Mouse (Mus musculus) layer of hippocampus, adult 18-20 months (tissue): ENCODE results near the gene Prdm11. TPM values are rescaled to one million over a fixed set of nuclear protein-coding genes. Genes with fewer than 3 reads are reported as not detected.
A peak's percentile ranks its signal among the peaks of the same experiment; 100 is the strongest.

Experiments
- DNase-seq, 2 experiments: peaks; one replicate each; pipeline ENCODE4 v3.0.0; 2022; ENCODE audit warnings: low spot score in 2 of 2
- total RNA-seq, 2 experiments: library from RNA; stranded (reverse); gene quantifications; 2 replicates each; pipeline ENCODE4 v1.2.3; 2021

Prdm11 gene
- total RNA-seq, 2 experiments from 2014 or later, result 22.2 to 26.0 TPM

GRCm38 (mm10) chr2:92971069-92971468 lies 74.9 kb downstream of the Prdm11 start:
- DNase-seq, result no peak

DNA sequence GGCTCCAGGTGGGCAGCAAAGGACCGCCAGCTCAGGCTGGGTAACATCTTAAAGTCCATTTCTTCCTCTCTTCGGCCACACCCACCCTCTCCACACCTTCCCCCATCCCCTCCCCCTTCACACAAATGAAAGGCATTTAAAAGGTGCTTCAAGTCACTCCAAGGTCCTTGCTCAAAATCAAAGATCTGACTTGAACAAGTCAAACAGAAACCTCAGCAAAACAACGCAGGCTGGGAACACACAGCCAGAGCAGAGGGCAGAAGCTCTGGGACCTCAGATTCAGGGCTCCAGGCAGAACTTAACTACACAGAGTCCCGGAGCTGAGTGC lies 78.2 kb downstream of the Prdm11 start:
- no peak for DNase-seq

DNA sequence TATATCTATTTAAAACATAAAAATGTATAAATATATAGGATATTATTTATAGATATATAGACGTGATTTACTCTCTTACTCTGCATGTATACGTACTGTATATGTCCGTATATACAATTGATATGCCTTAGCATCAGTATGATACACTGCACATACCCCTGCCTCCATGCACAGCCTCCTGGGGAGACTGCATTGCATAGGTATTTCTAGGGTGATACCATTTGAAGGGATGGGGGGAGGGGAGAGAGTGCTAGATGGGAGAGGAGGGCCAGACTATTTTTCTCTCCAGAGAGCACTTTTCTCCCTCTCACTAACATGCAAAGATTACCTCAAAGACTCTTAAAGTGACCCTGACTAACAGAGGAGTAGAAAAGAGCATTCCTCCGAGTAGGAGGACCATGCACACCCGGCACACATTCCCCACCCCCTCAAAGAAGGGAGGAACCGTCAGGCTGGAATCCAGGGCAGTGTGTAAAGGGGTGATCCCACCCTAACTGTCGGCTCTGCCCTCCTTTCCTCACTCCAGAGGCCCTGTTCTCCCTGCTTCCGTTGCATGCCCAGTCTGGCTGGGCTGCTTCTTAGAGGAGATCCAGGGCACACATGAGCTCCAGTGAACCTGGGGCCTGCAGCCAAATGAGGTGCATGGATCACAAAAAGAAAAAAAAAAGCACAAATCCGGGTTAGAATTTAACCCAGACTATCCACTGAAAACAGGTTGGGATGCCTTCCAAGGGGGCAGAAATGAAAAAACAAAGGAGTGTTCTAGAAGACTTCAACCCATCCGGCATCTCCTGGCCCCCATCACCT lies 78.7 kb downstream of the Prdm11 start:
- no peak for DNase-seq

DNA sequence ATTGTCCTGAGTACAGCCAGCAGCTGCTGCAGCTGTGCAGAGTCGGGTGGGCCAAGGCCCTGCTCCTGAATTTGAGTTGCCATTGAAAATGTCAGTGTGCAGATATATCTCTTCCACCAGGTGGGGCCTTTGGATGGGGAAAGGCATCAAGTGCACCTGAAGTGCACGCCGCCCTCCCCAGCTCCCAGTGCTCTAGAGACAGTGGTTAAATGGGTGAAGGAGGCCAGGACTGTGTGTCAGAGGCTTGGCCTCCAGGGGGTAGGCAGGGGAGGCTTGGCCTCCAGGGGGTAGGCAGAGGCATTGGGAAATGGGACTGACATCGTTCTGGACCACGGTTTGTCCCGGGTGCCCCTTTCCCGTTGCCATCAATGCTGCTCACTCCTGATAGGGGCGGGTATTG lies 79.7 kb downstream of the Prdm11 start:
- DNase-seq, result no peak

GRCm38 (mm10) chr2:92964345-92964744 lies 81.6 kb downstream of the Prdm11 start:
- DNase-seq, result no peak

- DNase-seq, result peak; percentile 25 to 53
These were observed 87.3 kb downstream of the Prdm11 start for GRCm38 (mm10) chr2:92958640-92959039.

GRCm38 (mm10) chr2:92956943-92957342 lies 89.0 kb downstream of the Prdm11 start:
- no peak for DNase-seq

- DNase-seq, result peak; percentile 69 to 86
These were observed 91.4 kb downstream of the Prdm11 start for GRCm38 (mm10) chr2:92954404-92955114.

DNA sequence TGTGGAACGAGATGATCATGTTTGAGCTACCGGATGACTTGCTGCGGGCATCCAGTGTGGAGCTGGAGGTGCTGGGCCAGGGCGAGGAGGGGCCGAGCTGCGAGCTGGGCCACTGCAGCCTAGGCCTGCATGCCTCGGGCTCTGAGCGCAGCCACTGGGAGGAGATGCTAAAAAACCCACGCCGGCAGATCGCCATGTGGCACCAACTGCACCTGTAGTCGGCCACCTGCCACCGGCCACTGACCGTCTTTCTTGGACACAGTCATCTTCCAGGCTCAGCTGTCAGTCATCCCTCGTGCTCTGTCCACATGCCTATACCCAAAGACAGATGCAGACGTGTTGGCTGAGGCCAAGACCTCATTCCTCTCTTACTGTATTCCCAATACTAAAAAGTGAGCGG lies 92.5 kb downstream of the Prdm11 start:
- no peak for DNase-seq

- no peak for DNase-seq
These were observed 96.4 kb downstream of the Prdm11 start for GRCm38 (mm10) chr2:92949518-92949917.

- no peak for DNase-seq
These were observed 97.2 kb downstream of the Prdm11 start for GRCm38 (mm10) chr2:92948699-92949300.

- no peak for DNase-seq
These were observed 97.8 kb downstream of the Prdm11 start for GRCm38 (mm10) chr2:92947981-92948698.

DNA sequence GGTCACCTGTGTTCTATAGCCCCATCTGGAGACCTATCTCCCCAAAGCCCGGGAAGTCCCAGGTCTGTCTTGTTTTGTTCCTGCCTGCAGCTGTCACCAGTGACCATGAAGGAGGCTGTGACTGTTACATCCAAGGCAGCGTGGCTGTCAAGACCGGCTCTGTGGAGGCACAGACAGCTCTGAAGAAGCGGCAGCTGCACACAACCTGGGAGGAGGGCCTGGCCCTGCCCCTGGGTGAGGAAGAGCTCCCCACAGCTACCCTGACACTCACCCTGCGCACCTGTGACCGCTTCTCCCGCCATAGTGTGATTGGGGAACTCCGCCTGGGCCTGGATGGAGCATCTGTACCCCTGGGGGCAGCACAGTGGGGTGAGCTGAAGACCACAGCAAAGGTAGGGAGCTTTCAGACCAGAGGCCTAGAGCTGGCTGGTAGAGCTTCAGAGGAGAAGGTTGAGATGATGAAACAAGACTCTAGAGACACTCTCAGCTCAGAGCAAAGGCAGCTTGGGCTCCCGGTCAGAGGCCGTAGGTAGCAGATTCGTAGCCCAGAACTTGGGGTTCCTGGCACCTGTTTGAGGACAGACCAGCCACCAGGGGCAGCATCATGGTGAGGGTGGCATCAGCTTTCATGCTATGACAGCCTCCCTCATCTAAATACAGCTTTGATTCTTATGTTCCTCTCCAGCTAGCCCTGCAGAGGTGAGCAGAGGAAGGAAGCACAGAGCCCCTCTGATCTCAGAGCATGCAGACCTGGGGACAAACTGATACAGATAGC lies 100.0 kb downstream of the Prdm11 start:
- DNase-seq, result no peak

GRCm38 (mm10) chr2:92945125-92945746 lies 100.7 kb downstream of the Prdm11 start:
- DNase-seq, result no peak

DNA sequence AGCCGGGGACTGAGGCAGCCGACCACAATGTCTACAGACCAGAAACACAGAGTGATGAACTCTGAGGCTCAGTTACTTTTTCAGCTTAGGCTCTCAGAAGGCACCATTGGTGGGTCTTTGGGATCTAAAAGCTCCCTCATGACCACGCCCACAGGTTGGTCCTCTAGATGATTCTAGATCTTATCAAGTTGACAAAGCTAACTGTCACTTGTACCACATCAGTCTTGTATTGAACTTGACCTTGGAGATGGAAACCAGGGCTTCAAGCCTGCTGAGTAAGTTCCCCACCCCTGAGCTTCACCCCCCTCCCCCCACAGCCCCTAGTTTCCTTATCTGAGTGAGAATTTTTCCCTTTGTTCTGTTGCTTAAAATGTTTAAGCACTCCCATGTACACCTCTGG lies 101.6 kb downstream of the Prdm11 start:
- no peak for DNase-seq

DNA sequence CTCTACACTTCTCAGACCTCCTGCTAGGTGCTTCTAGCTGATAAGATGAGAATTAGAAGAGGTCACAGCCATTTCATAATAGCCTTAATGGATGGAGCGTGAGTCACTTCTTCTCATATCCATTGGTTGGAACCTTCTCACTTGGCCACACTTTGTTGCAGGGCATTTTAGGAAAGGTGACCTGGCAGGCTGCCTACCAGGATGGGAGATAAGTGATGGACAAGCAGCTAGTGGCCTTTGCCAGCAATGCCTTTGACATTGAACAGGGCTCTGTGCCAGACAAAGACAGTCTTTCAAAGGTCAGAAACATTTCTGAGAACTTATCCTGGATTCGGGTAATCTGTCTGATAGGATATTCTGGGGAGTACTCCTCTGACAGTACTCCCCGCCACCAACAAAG lies 102.6 kb downstream of the Prdm11 start:
- DNase-seq, result no peak

- DNase-seq, result no peak
These were observed 104.5 kb downstream of the Prdm11 start for GRCm38 (mm10) chr2:92941463-92941862.

GRCm38 (mm10) chr2:92940963-92941362 lies 105.0 kb downstream of the Prdm11 start:
- DNase-seq, result no peak

DNA sequence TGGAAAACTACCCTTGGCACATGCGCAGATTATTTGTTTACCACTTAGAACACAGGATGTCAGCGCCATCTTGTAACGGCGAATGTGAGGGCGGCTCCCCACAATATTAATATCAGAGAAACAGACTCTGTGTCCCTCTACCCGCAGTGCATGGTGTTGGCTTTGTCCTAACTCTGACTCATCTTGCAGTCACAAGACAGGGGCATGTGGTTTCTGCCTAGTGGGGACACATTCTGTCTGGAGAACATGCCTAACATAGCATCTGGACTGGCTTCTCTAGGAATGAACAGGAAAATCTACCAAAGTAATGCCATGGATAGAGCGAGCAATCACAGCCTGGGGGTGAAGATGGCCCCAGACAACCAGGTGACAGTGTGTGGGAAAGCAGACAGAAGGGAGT lies 107.1 kb downstream of the Prdm11 start:
- DNase-seq, result peak in 1 of 2 experiments; percentile 51

DNA sequence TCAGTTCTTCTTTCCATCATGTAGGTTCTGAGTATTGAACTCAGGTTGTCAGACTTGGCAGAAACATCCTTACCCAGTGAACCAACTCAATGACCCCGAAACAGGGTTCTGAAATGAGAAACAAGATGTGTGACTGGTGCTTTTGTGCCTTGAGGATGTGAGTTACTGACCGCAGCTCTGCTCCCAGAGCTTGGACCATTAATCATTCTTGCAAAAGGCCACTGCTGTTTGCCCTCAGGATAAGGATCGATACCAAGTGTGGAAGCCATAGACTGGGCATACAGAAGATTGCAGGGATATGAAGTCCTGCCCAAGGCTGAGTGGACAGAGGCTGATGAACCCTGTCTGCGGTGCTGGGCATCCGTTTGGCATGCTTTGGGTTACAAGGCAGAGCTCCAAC lies 107.9 kb downstream of the Prdm11 start:
- no peak for DNase-seq
